Mouse (Mus musculus) neural tube, embryonic 14.5 days (tissue): Measurements from ENCODE around the gene Myh10. TPM values are rescaled to one million over a fixed set of nuclear protein-coding genes. Genes with fewer than 3 reads are reported as not detected.

Source experiments
- ATAC-seq: fragments of 200-750 bp; cut with Nextera tagmentation; 2 replicates; pipeline ENCODE4 v1.8.0; 2017; ENCODE audit warnings: low read depth, mild to moderate bottlenecking, moderate TSS enrichment, moderate library complexity
- H3K27ac ChIP-seq: fragments of 300-500 bp; sonication (generic); 2 replicates; pipeline ENCODE4 v1.5.1; 2014; ENCODE audit warnings: low read depth, mild to moderate bottlenecking, control low read depth, low read length, moderate library complexity, mixed read lengths
- H3K27me3 ChIP-seq: fragments of 300-500 bp; sonication (generic); 2 replicates; pipeline ENCODE4 v1.6.1; 2014; ENCODE audit warnings: low read length; ENCODE audit not compliant: control insufficient read depth, insufficient read depth
- H3K36me3 ChIP-seq: fragments of 300-500 bp; sonication (generic); 2 replicates; pipeline ENCODE4 v1.6.1; 2014; ENCODE audit warnings: low read length, mixed read lengths; ENCODE audit not compliant: control insufficient read depth, insufficient read depth
- H3K4me1 ChIP-seq: fragments of 300-500 bp; sonication (generic); 2 replicates; pipeline ENCODE4 v1.6.1; 2014; ENCODE audit warnings: low read length; ENCODE audit not compliant: control insufficient read depth, insufficient read depth
- H3K4me2 ChIP-seq: fragments of 300-500 bp; sonication (generic); 2 replicates; pipeline ENCODE4 v1.6.1; 2014; ENCODE audit warnings: mild to moderate bottlenecking, low read depth, low read length, control low read depth
- H3K4me3 ChIP-seq: fragments of 300-500 bp; sonication (generic); 2 replicates; pipeline ENCODE4 v1.5.1; 2014; ENCODE audit warnings: low read depth, low read length, control low read depth, mixed read lengths
- H3K9ac ChIP-seq: fragments of 300-500 bp; sonication (generic); replicated peaks from 2 replicates; pipeline ENCODE4 v1.6.1; 2014; ENCODE audit warnings: low read depth, mild to moderate bottlenecking, control low read depth, low read length, mixed read lengths
- H3K9me3 ChIP-seq: fragments of 300-500 bp; sonication (generic); 2 replicates; pipeline ENCODE4 v1.6.1; 2016; ENCODE audit warnings: low read length; ENCODE audit not compliant: control insufficient read depth
- WGBS: fragments of 180-500 bp; shearing (Covaris S2); extraction: QIAGEN DNeasy Blood & Tissue Kit; methylation state at CpG from one replicate; pipeline ENCODE4 v1.1.7; 2014; 5-methylcytosine and 5-hydroxymethylcytosine counted together
- polyA plus RNA-seq: library from polyadenylated mRNA; unstranded; fragments of >200 nt; fragmentation: Nextera tagmentation; extraction: Ambion mirVana; gene quantifications from 2 replicates; pipeline ENCODE4 v1.2.1, GENCODE M21; 2014

The Myh10 gene
- polyA plus RNA-seq, 1 experiment from 2014 or later = 92.2 TPM

- Histone ChIP-seq H3K36me3 (no peaks in the 10 kb centered on the region), H3K9me3 (no peaks in the 10 kb centered on the region), H3K27me3 (no peaks in the 10 kb centered on the region), H3K27ac (no peak overlapping the region), H3K4me2 (no peak overlapping the region), H3K4me1 (no peaks in the 10 kb centered on the region), H3K4me3 (no peak overlapping the region), H3K9ac (no peak overlapping the region)
- WGBS = 89% methylated on average over 2 of the region's 2 CpGs
- no peak for ATAC-seq
Observed at GRCm38 (mm10) chr11:68665331-68665730, 26.0 kb upstream of the Myh10 start.

GRCm38 (mm10) chr11:68666210-68666609 lies 25.1 kb upstream of the Myh10 start:
- Histone ChIP-seq H3K9ac (no peak overlapping the region), H3K9me3 (no peaks in the 10 kb centered on the region), H3K4me1 (no peaks in the 10 kb centered on the region), H3K27ac (no peak overlapping the region), H3K4me2 (no peak overlapping the region), H3K27me3 (no peaks in the 10 kb centered on the region), H3K36me3 (no peaks in the 10 kb centered on the region), H3K4me3 (no peak overlapping the region)
- 42% methylated on average over 2 of the region's 2 CpGs for WGBS
- no peak for ATAC-seq

- WGBS = 72% methylated on average over 5 of the region's 5 CpGs
- no peak for ATAC-seq
- H3K27me3 ChIP-seq = no peaks in the 10 kb centered on the region
- no peaks in the 10 kb centered on the region for H3K9me3 ChIP-seq
- no peaks in the 10 kb centered on the region for H3K4me1 ChIP-seq
- no peak overlapping the region for H3K4me3 ChIP-seq
- no peak overlapping the region for H3K4me2 ChIP-seq
- no peak overlapping the region for H3K27ac ChIP-seq
- no peaks in the 10 kb centered on the region for H3K36me3 ChIP-seq
- H3K9ac ChIP-seq = no peak overlapping the region
Observed at GRCm38 (mm10) chr11:68672270-68672970, 18.9 kb upstream of the Myh10 start.

GRCm38 (mm10) chr11:68674071-68674470 lies 17.3 kb upstream of the Myh10 start:
- Histone ChIP-seq H3K9ac (no peak overlapping the region), H3K4me3 (no peak overlapping the region), H3K27ac (no peak overlapping the region), H3K4me2 (no peak overlapping the region), H3K27me3 (no peaks in the 10 kb centered on the region), H3K4me1 (no peaks in the 10 kb centered on the region), H3K36me3 (no peaks in the 10 kb centered on the region), H3K9me3 (no peaks in the 10 kb centered on the region)
- WGBS = 83% methylated on average over 3 of the region's 3 CpGs
- ATAC-seq = no peak

- H3K27me3 ChIP-seq = no peaks in the 10 kb centered on the region
- no peak overlapping the region for H3K4me3 ChIP-seq
- no peak for ATAC-seq
Observed at GRCm38 (mm10) chr11:68674643-68675042, 16.7 kb upstream of the Myh10 start.

GRCm38 (mm10) chr11:68675274-68675673 lies 16.1 kb upstream of the Myh10 start:
- Histone ChIP-seq H3K9ac (no peak overlapping the region), H3K36me3 (no peaks in the 10 kb centered on the region), H3K4me2 (no peak overlapping the region), H3K4me1 (no peaks in the 10 kb centered on the region), H3K27ac (no peak overlapping the region), H3K4me3 (no peak overlapping the region), H3K27me3 (no peaks in the 10 kb centered on the region), H3K9me3 (no peaks in the 10 kb centered on the region)
- 83% methylated on average over 3 of the region's 3 CpGs for WGBS
- no peak for ATAC-seq

More at GRCm38 (mm10) chr11:68674643-68675042, 16.7 kb upstream of the Myh10 start:
- no peak overlapping the region for H3K9ac ChIP-seq
- 83% methylated on average over 3 of the region's 3 CpGs for WGBS
- H3K4me2 ChIP-seq = no peak overlapping the region
- no peaks in the 10 kb centered on the region for H3K9me3 ChIP-seq
- H3K36me3 ChIP-seq = no peaks in the 10 kb centered on the region
- H3K4me1 ChIP-seq = no peaks in the 10 kb centered on the region
- no peak overlapping the region for H3K27ac ChIP-seq

- no peak overlapping the region for H3K9ac ChIP-seq
- no peaks in the 10 kb centered on the region for H3K27me3 ChIP-seq
- H3K9me3 ChIP-seq = no peaks in the 10 kb centered on the region
- no peaks in the 10 kb centered on the region for H3K36me3 ChIP-seq
- no peak overlapping the region for H3K27ac ChIP-seq
- WGBS = 61% methylated on average over 3 of the region's 3 CpGs
- no peak overlapping the region for H3K4me2 ChIP-seq
- H3K4me3 ChIP-seq = no peak overlapping the region
- H3K4me1 ChIP-seq = no peaks in the 10 kb centered on the region
- ATAC-seq = no peak
Observed at GRCm38 (mm10) chr11:68681254-68681839, 10.0 kb upstream of the Myh10 start.

GRCm38 (mm10) chr11:68682136-68682806 lies 9.1 kb upstream of the Myh10 start:
- 86% methylated on average over 8 of the region's 8 CpGs for WGBS
- H3K4me1 ChIP-seq = no peaks in the 10 kb centered on the region
- no peaks in the 10 kb centered on the region for H3K27me3 ChIP-seq
- no peak for ATAC-seq
- no peak overlapping the region for H3K27ac ChIP-seq
- no peak overlapping the region for H3K9ac ChIP-seq
- no peak overlapping the region for H3K4me3 ChIP-seq
- no peaks in the 10 kb centered on the region for H3K36me3 ChIP-seq
- no peak overlapping the region for H3K4me2 ChIP-seq
- no peaks in the 10 kb centered on the region for H3K9me3 ChIP-seq

GRCm38 (mm10) chr11:68686001-68686400 lies 5.4 kb upstream of the Myh10 start:
- Histone ChIP-seq H3K36me3 (no peaks in the 10 kb centered on the region), H3K4me3 (no peak overlapping the region), H3K27ac (no peak overlapping the region), H3K9ac (no peak overlapping the region), H3K9me3 (no peaks in the 10 kb centered on the region), H3K4me1 (no peaks in the 10 kb centered on the region), H3K4me2 (no peak overlapping the region), H3K27me3 (no peaks in the 10 kb centered on the region)
- WGBS = 91% methylated on average over 5 of the region's 5 CpGs
- ATAC-seq = no peak
